Comparison of ENCODE assay signal across 9 mouse cellular contexts in the genomic region with DNA sequence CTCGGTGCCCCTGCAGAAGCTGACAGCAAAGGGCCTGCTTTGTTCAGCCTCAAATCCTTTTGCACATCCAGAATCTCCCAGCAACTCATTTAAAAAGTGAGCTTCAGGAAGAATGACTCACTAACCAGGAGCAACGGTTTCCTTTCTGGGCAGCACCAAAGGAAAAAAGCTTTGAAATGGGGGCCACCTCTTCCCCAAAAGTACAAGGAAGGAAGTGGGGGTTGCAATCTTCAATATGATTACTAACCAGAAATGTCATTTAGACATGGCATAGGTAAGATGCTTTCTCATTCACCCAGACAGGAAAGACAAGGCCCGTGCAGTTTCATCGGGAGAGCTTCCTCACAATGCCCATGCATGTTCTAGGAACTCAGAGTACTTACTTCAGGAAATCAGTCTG. TPM values are rescaled to one million over a fixed set of nuclear protein-coding genes. Genes with fewer than 3 reads are reported as not detected.
DNase-seq lines count a peak whose midpoint lies in the region; ATAC-seq and TF ChIP-seq lines count a peak whose summit lies in the region.
"Had no signal": no experiment of that assay in that cellular context is flagged by ENCODE, and none has a peak within 500 bp of the region (broad histone marks: within the 10 kb centered on the region; RNA-seq: fewer than 3 reads in every experiment).

No protein-coding gene starts in this region.

- H3K4me3 ChIP-seq in lung, embryonic 14.5 days (ENCODE audit: low read depth, low read length), result no peak overlapping the region
- no peak overlapping the region for H3K4me3 ChIP-seq in cortical plate, adult 2 months (ENCODE audit: insufficient read depth, low read length)
- H3K4me3 ChIP-seq in heart, postnatal 0 days (ENCODE audit: low read depth, low read length), result no peak overlapping the region
- no peak overlapping the region for H3K4me3 ChIP-seq in myocyte
- H3K4me3 ChIP-seq: embryonic facial prominence, embryonic 12.5 days had no signal

- ATAC-seq in lung, embryonic 14.5 days (ENCODE audit: insufficient read depth), result no peak
- ATAC-seq in heart, postnatal 0 days (ENCODE audit: insufficient read depth, low read depth), result no peak

- TF ChIP-seq CTCF in lung, embryonic 14.5 days (IDR thresholded peaks at IDR 0.05; ENCODE audit: low read depth), result no peak
- no peak for TF ChIP-seq CTCF in cortical plate, adult 2 months (IDR thresholded peaks at IDR 0.05; ENCODE audit: extremely low read depth, insufficient read depth, low read length)
- TF ChIP-seq CTCF in heart, postnatal 0 days (IDR thresholded peaks at IDR 0.05; ENCODE audit: low read depth), result no peak

- WGBS in lung, embryonic 14.5 days, result 67% methylated on average over 4 of the region's 4 CpGs
- 33% methylated on average over 4 of the region's 4 CpGs for WGBS in heart, postnatal 0 days

- TF ChIP-seq POLR2A in cortical plate, adult 2 months (IDR thresholded peaks at IDR 0.05; ENCODE audit: extremely low read depth, insufficient read depth, low read length), result no peak
- TF ChIP-seq POLR2A in myocyte (IDR thresholded peaks at IDR 0.05; ENCODE audit: insufficient read length, low read depth), result no peak

- peak; percentile 44 for DNase-seq in lung, embryonic 14.5 days
- no peak for DNase-seq in lung, postnatal 10 days
- no peak for DNase-seq in heart, postnatal 0 days (ENCODE audit: low spot score)
- DNase-seq in adrenal gland, postnatal 4 days (ENCODE audit: low spot score in 2 of 2), result no peak
- no peak for DNase-seq in embryo, embryonic 11 days
- DNase-seq: thymus, postnatal 14 days had no signal

- no peak overlapping the region for H3K4me2 ChIP-seq in lung, embryonic 14.5 days
- peak overlapping the region; percentile 10; the same call in 1 of the 2 replicates for H3K4me2 ChIP-seq in heart, postnatal 0 days (ENCODE audit: low read depth, low read length)
- H3K4me2 ChIP-seq in myocyte (ENCODE audit: low read depth), result peak overlapping the region; percentile 44
- H3K4me2 ChIP-seq: embryonic facial prominence, embryonic 12.5 days had no signal

- H3K27me3 ChIP-seq in lung, embryonic 14.5 days (ENCODE audit: insufficient read depth, low read length), result no peaks in the 10 kb centered on the region
- H3K27me3 ChIP-seq in heart, postnatal 0 days (ENCODE audit: control insufficient read depth, insufficient read depth, low read length), result no peaks in the 10 kb centered on the region
- no peaks in the 10 kb centered on the region for H3K27me3 ChIP-seq in myocyte (ENCODE audit: control insufficient read depth, insufficient read depth, insufficient read length)
- H3K27me3 ChIP-seq: embryonic facial prominence, embryonic 12.5 days had no signal

- H3K27ac ChIP-seq in lung, embryonic 14.5 days (ENCODE audit: low read depth), result peak overlapping the region; percentile 33; the same call in 1 of the 2 replicates
- H3K27ac ChIP-seq in cortical plate, adult 2 months (ENCODE audit: insufficient read depth, low read length), result peak overlapping the region; percentile 68
- peak overlapping the region; percentile 60 for H3K27ac ChIP-seq in heart, postnatal 0 days (ENCODE audit: low read depth)

- TF ChIP-seq EP300 in heart, postnatal 0 days (IDR thresholded peaks at IDR 0.05; ENCODE audit: low read depth), result no peak

- H3K79me2 ChIP-seq in myocyte (ENCODE audit: control insufficient read depth, insufficient read depth), result peaks cover 54% of the 10 kb centered on the region

- no peak overlapping the region for H3K9ac ChIP-seq in lung, embryonic 14.5 days
- H3K9ac ChIP-seq in heart, postnatal 0 days (replicated peaks; ENCODE audit: low read depth, low read length), result peak overlapping the region; percentile 27
- H3K9ac ChIP-seq: embryonic facial prominence, embryonic 12.5 days had no signal

- no peaks in the 10 kb centered on the region for H3K9me3 ChIP-seq in lung, embryonic 14.5 days (ENCODE audit: low read depth, low read length)
- H3K9me3 ChIP-seq in heart, postnatal 0 days (replicated peaks; ENCODE audit: control insufficient read depth, low read length), result no peaks in the 10 kb centered on the region
- H3K9me3 ChIP-seq: embryonic facial prominence, embryonic 12.5 days had no signal

- peaks cover 10% of the 10 kb centered on the region for H3K4me1 ChIP-seq in lung, embryonic 14.5 days (ENCODE audit: insufficient read depth)
- peaks cover 26% of the 10 kb centered on the region for H3K4me1 ChIP-seq in cortical plate, adult 2 months (ENCODE audit: control insufficient read depth, insufficient read depth, low read length)
- H3K4me1 ChIP-seq in heart, postnatal 0 days (ENCODE audit: control insufficient read depth, insufficient read depth), result peaks cover 59% of the 10 kb centered on the region

- peaks cover 35% of the 10 kb centered on the region for H3K36me3 ChIP-seq in lung, embryonic 14.5 days (ENCODE audit: insufficient read depth)
- peaks cover 32% of the 10 kb centered on the region for H3K36me3 ChIP-seq in heart, postnatal 0 days (replicated peaks; ENCODE audit: control insufficient read depth, insufficient read depth, low read length)
- peaks cover 8% of the 10 kb centered on the region for H3K36me3 ChIP-seq in myocyte (ENCODE audit: control insufficient read depth, insufficient read depth)

- H3ac ChIP-seq in myocyte (ENCODE audit: control insufficient read depth, insufficient read length), result no peak overlapping the region

TF ChIP-seq in myocyte, 11 proteins besides CTCF, POLR2A, EP300 and RAD21:
- TF ChIP-seq POLR2AphosphoS2 (IDR thresholded peaks at IDR 0.05; ENCODE audit: insufficient read length, low read depth) (no peak), TCF12 (IDR thresholded peaks at IDR 0.05; ENCODE audit: insufficient read depth, poor library complexity, severe bottlenecking) (no peak)
TF ChIP-seq in myocyte: peak in this region for 0.

RNA-seq across cellular contexts. Expression of a gene that starts 7.6 kb away (rescaled TPM):
- polyA plus RNA-seq in lung, embryonic 14.5 days (2014; fragmentation: Nextera tagmentation; extraction: Ambion mirVana), result 0.46 and 0.97 TPM in 2 replicates
- polyA plus RNA-seq in cortical plate, adult 2 months (2012; rRNA removed), result 0.19 TPM in 1 of 2 replicates, not detected in the other
- total RNA-seq in heart, postnatal 0 days (2014; rRNA removed; ENCODE audit: low replicate concordance), result not detected in 2 replicates
- 0.22 TPM in 1 of 2 replicates, not detected in the other for polyA plus RNA-seq in heart, postnatal 0 days (2015; fragmentation: Nextera tagmentation; extraction: Ambion mirVana)
- 0.23 TPM for polyA plus RNA-seq in myocyte (2012; fragmentation: generic; extraction: Trizol)
- 1 to 10 TPM in 1 of 2 experiments, under 1 TPM in 1; 0.51 to 1.0 TPM for total RNA-seq in adrenal gland, postnatal 4 days (2021)
- polyA plus RNA-seq: embryonic facial prominence, embryonic 12.5 days had no signal

RNA-seq across cellular contexts. Expression of a gene that starts 9.0 kb away (rescaled TPM):
- polyA plus RNA-seq in lung, embryonic 14.5 days (2014; fragmentation: Nextera tagmentation; extraction: Ambion mirVana), result 68.9 and 73.6 TPM in 2 replicates
- polyA plus RNA-seq in cortical plate, adult 2 months (2012; rRNA removed), result 64.4 and 65.2 TPM in 2 replicates
- 15.2 and 17.6 TPM in 2 replicates for total RNA-seq in heart, postnatal 0 days (2014; rRNA removed; ENCODE audit: low replicate concordance)
- 15.8 and 16.1 TPM in 2 replicates for polyA plus RNA-seq in heart, postnatal 0 days (2015; fragmentation: Nextera tagmentation; extraction: Ambion mirVana)
- 29.9 TPM for polyA plus RNA-seq in myocyte (2012; fragmentation: generic; extraction: Trizol)
- total RNA-seq in adrenal gland, postnatal 4 days (2021), result 10 to 100 TPM; 54.4 to 56.9 TPM

RNA-seq across cellular contexts. Expression of a gene that starts 16.8 kb away (rescaled TPM):
- 49.9 and 51.3 TPM in 2 replicates for polyA plus RNA-seq in lung, embryonic 14.5 days (2014; fragmentation: Nextera tagmentation; extraction: Ambion mirVana)
- 196 and 207 TPM in 2 replicates for polyA plus RNA-seq in cortical plate, adult 2 months (2012; rRNA removed)
- 99.1 and 117 TPM in 2 replicates for total RNA-seq in heart, postnatal 0 days (2014; rRNA removed; ENCODE audit: low replicate concordance)
- polyA plus RNA-seq in heart, postnatal 0 days (2015; fragmentation: Nextera tagmentation; extraction: Ambion mirVana), result 11.0 and 12.0 TPM in 2 replicates
- polyA plus RNA-seq in myocyte (2012; fragmentation: generic; extraction: Trizol), result 128 TPM
- total RNA-seq in adrenal gland, postnatal 4 days (2021), result 100 to 1,000 TPM; 171 to 182 TPM

RNA-seq across cellular contexts. Expression of a gene that starts 17.2 kb away (rescaled TPM):
- 3.1 and 3.3 TPM in 2 replicates for polyA plus RNA-seq in lung, embryonic 14.5 days (2014; fragmentation: Nextera tagmentation; extraction: Ambion mirVana)
- polyA plus RNA-seq in cortical plate, adult 2 months (2012; rRNA removed), result 3.3 and 3.7 TPM in 2 replicates
- total RNA-seq in heart, postnatal 0 days (2014; rRNA removed; ENCODE audit: low replicate concordance), result 3.6 and 9.1 TPM in 2 replicates
- 1.3 and 1.4 TPM in 2 replicates for polyA plus RNA-seq in heart, postnatal 0 days (2015; fragmentation: Nextera tagmentation; extraction: Ambion mirVana)
- 0.40 TPM for polyA plus RNA-seq in myocyte (2012; fragmentation: generic; extraction: Trizol)
- total RNA-seq in adrenal gland, postnatal 4 days (2021), result 10 to 100 TPM; 12.6 to 14.2 TPM

RNA-seq across cellular contexts. Expression of a gene that starts 29.0 kb away (rescaled TPM):
- not detected in 2 replicates for polyA plus RNA-seq in lung, embryonic 14.5 days (2014; fragmentation: Nextera tagmentation; extraction: Ambion mirVana)
- polyA plus RNA-seq in cortical plate, adult 2 months (2012; rRNA removed), result 0.17 and 0.62 TPM in 2 replicates
- not detected in 2 replicates for total RNA-seq in heart, postnatal 0 days (2014; rRNA removed; ENCODE audit: low replicate concordance)
- 0.25 and 0.40 TPM in 2 replicates for polyA plus RNA-seq in heart, postnatal 0 days (2015; fragmentation: Nextera tagmentation; extraction: Ambion mirVana)
- 0.24 TPM for polyA plus RNA-seq in myocyte (2012; fragmentation: generic; extraction: Trizol)
- under 1 TPM; 0.59 to 0.64 TPM for total RNA-seq in adrenal gland, postnatal 4 days (2021)
